Comparison of ENCODE assay signal across 8 mouse cellular contexts in genomic region chrX:7879819-7880218, GRCm38 (mm10). TPM values are rescaled to one million over a fixed set of nuclear protein-coding genes. Genes with fewer than 3 reads are reported as not detected.
DNase-seq lines count a peak whose midpoint lies in the region; ATAC-seq and TF ChIP-seq lines count a peak whose summit lies in the region.

No protein-coding gene starts in this region.

- H3K27ac ChIP-seq in ES-E14 (ENCODE audit: insufficient read depth, low read depth, low read length, poor library complexity, severe bottlenecking): no peak overlapping the region
- no peak overlapping the region for H3K27ac ChIP-seq in forebrain, postnatal 0 days (ENCODE audit: low read depth, low read length)
- H3K27ac ChIP-seq in neural tube, embryonic 15.5 days (replicated peaks): no peak overlapping the region

- DNase-seq in ES-E14 (ENCODE audit: low read depth, low spot score): no peak
- DNase-seq in cerebellum, adult 11-12 months: peak; percentile 85
- DNase-seq in forebrain, postnatal 0 days: peak; percentile 75
- peak; percentile 64 for DNase-seq in heart, postnatal 4 days
- DNase-seq in layer of hippocampus, adult 8-10 months (ENCODE audit: low spot score in 2 of 2): peak; percentile 48 to 73
- DNase-seq in lung, adult 2 months: peak; percentile 25
- DNase-seq in testis, postnatal 14 days (ENCODE audit: low spot score): peak; percentile 52

- in situ Hi-C loops in ES-E14 (cut with MboI; ENCODE audit: low sequenced_read_pairs in 2 of 2, unreplicated experiment in 2 of 2): no loop called here

- peaks cover 0 to 5% of the 10 kb centered on the region in 2 experiments; a peak in 2 of 4 replicates for H3K4me1 ChIP-seq in ES-E14 (ENCODE audit: control insufficient read depth in 2 of 2, insufficient read depth in 2 of 2, low read length in 2 of 2, poor library complexity in 1 of 2)
- no peaks in the 10 kb centered on the region for H3K4me1 ChIP-seq in forebrain, postnatal 0 days (ENCODE audit: insufficient read depth)
- H3K4me1 ChIP-seq in lung, adult 2 months (ENCODE audit: control insufficient read depth, insufficient read depth, low read length): peaks cover 2% of the 10 kb centered on the region
- H3K4me1 ChIP-seq in neural tube, embryonic 15.5 days: peaks cover 11% of the 10 kb centered on the region

- ATAC-seq in forebrain, postnatal 0 days: peak; percentile 47
- peak; percentile 37; the same call in 1 of the 2 replicates for ATAC-seq in neural tube, embryonic 15.5 days (ENCODE audit: low FRiP score)

- no peaks in the 10 kb centered on the region for H3K27me3 ChIP-seq in forebrain, postnatal 0 days (ENCODE audit: insufficient read depth, low read length)
- no peaks in the 10 kb centered on the region for H3K27me3 ChIP-seq in neural tube, embryonic 15.5 days (replicated peaks)

- peaks cover 7% of the 10 kb centered on the region for H3K36me3 ChIP-seq in ES-E14 (ENCODE audit: control insufficient read depth, insufficient read depth, low read length, poor library complexity, severe bottlenecking)
- no peaks in the 10 kb centered on the region for H3K36me3 ChIP-seq in forebrain, postnatal 0 days (ENCODE audit: insufficient read depth)
- no peaks in the 10 kb centered on the region for H3K36me3 ChIP-seq in neural tube, embryonic 15.5 days

- TF ChIP-seq POLR2A in lung, adult 2 months (IDR thresholded peaks at IDR 0.05; ENCODE audit: borderline replicate concordance, extremely low read depth, low read depth, low read length): no peak

- H3K4me2 ChIP-seq in forebrain, postnatal 0 days (ENCODE audit: low read depth): peak overlapping the region; percentile 63
- H3K4me2 ChIP-seq in neural tube, embryonic 15.5 days: peak overlapping the region; percentile 70

- WGBS in forebrain, postnatal 0 days: 29% methylated on average over 11 of the region's 11 CpGs
- 21% methylated on average over 11 of the region's 11 CpGs for WGBS in lung, adult 2 months
- 26% methylated on average over 11 of the region's 11 CpGs for WGBS in neural tube, embryonic 15.5 days

- peak overlapping the region; percentile 1 to 88; a peak in 3 of 4 replicates for H3K4me3 ChIP-seq in ES-E14 (ENCODE audit: insufficient read depth in 1 of 2, low read depth in 1 of 2, low read length in 2 of 2, poor library complexity in 1 of 2, severe bottlenecking in 1 of 2)
- peak overlapping the region; percentile 55 for H3K4me3 ChIP-seq in forebrain, postnatal 0 days (ENCODE audit: low read depth, low read length)
- peak overlapping the region; percentile 16 for H3K4me3 ChIP-seq in lung, adult 2 months (replicated peaks; ENCODE audit: extremely low read depth, low read depth, low read length)
- H3K4me3 ChIP-seq in neural tube, embryonic 15.5 days (replicated peaks): peak overlapping the region; percentile 53

- no peak overlapping the region for H3K9ac ChIP-seq in ES-E14 (ENCODE audit: insufficient read depth, low read depth, low read length, poor library complexity, severe bottlenecking)
- H3K9ac ChIP-seq in forebrain, postnatal 0 days: peak overlapping the region; percentile 18; the same call in 1 of the 2 replicates
- no peak overlapping the region for H3K9ac ChIP-seq in neural tube, embryonic 15.5 days (replicated peaks)

- peak; percentile 64 for TF ChIP-seq CTCF in forebrain, postnatal 0 days (IDR thresholded peaks at IDR 0.05; ENCODE audit: low read depth)
- peak; percentile 32 for TF ChIP-seq CTCF in lung, adult 2 months (IDR thresholded peaks at IDR 0.05; ENCODE audit: insufficient read depth, low read length)

- no peaks in the 10 kb centered on the region for H3K9me3 ChIP-seq in ES-E14 (ENCODE audit: control insufficient read depth, insufficient read depth, low read depth, low read length)
- no peaks in the 10 kb centered on the region for H3K9me3 ChIP-seq in forebrain, postnatal 0 days (ENCODE audit: low read length)
- no peaks in the 10 kb centered on the region for H3K9me3 ChIP-seq in neural tube, embryonic 15.5 days (replicated peaks)

TF ChIP-seq in ES-E14, 5 proteins besides CTCF, POLR2A, EP300 and RAD21:
- no peak for TF ChIP-seq MAFK (IDR thresholded peaks at IDR 0.05; ENCODE audit: insufficient read depth, low read depth, low read length)
- no peak for TF ChIP-seq HCFC1 (IDR thresholded peaks at IDR 0.05; ENCODE audit: borderline replicate concordance, insufficient read depth, low read length)
- TF ChIP-seq CHD2 (IDR thresholded peaks at IDR 0.05; ENCODE audit: low read depth, low read length): no peak
- no peak for TF ChIP-seq ZC3H11A (IDR thresholded peaks at IDR 0.05; ENCODE audit: borderline replicate concordance, low read depth, low read length)
- no peak for TF ChIP-seq ZNF384 (IDR thresholded peaks at IDR 0.05; ENCODE audit: low read depth, low read length)
TF ChIP-seq in ES-E14: peak in this region for 0.

RNA-seq across cellular contexts. Expression of gene Pim2, which starts 1.8 kb away (rescaled TPM):
- total RNA-seq in ES-E14 (2012; rRNA removed): 17.2 and 20.8 TPM in 2 replicates
- total RNA-seq in forebrain, postnatal 0 days (2014; rRNA removed): 12.2 and 13.4 TPM in 2 replicates
- 20.3 and 21.8 TPM in 2 replicates for polyA plus RNA-seq in forebrain, postnatal 0 days (2015; fragmentation: Nextera tagmentation; extraction: Ambion mirVana)
- 1 to 10 TPM; 3.3 to 5.0 TPM for total RNA-seq in heart, postnatal 4 days (2021)
- 10 to 100 TPM; 41.3 to 61.5 (median 50.7) TPM for total RNA-seq in layer of hippocampus, adult 8-10 months (2022)
- 12.2 and 13.6 TPM in 2 replicates for polyA plus RNA-seq in lung, adult 2 months (2012; rRNA removed)
- 21.0 and 26.8 TPM in 2 replicates for polyA plus RNA-seq in neural tube, embryonic 15.5 days (2015; fragmentation: Nextera tagmentation; extraction: Ambion mirVana)

RNA-seq across cellular contexts. Expression of gene Slc35a2, which starts 4.0 kb away (rescaled TPM):
- total RNA-seq in ES-E14 (2012; rRNA removed): 38.3 and 51.2 TPM in 2 replicates
- 36.3 and 39.1 TPM in 2 replicates for total RNA-seq in forebrain, postnatal 0 days (2014; rRNA removed)
- polyA plus RNA-seq in forebrain, postnatal 0 days (2015; fragmentation: Nextera tagmentation; extraction: Ambion mirVana): 34.5 and 40.6 TPM in 2 replicates
- 10 to 100 TPM; 15.5 to 17.7 TPM for total RNA-seq in heart, postnatal 4 days (2021)
- total RNA-seq in layer of hippocampus, adult 8-10 months (2022): 10 to 100 TPM; 39.3 to 50.9 (median 41.9) TPM
- 73.7 and 74.0 TPM in 2 replicates for polyA plus RNA-seq in lung, adult 2 months (2012; rRNA removed)
- 46.9 and 47.3 TPM in 2 replicates for polyA plus RNA-seq in neural tube, embryonic 15.5 days (2015; fragmentation: Nextera tagmentation; extraction: Ambion mirVana)

RNA-seq across cellular contexts. Expression of gene Pqbp1, which starts 19.2 kb away (rescaled TPM):
- 47.3 and 69.9 TPM in 2 replicates for total RNA-seq in ES-E14 (2012; rRNA removed)
- total RNA-seq in forebrain, postnatal 0 days (2014; rRNA removed): 125 and 143 TPM in 2 replicates
- polyA plus RNA-seq in forebrain, postnatal 0 days (2015; fragmentation: Nextera tagmentation; extraction: Ambion mirVana): 226 and 229 TPM in 2 replicates
- total RNA-seq in heart, postnatal 4 days (2021): 10 to 100 TPM; 35.0 to 37.7 TPM
- 10 to 100 TPM; 65.0 to 82.0 (median 75.3) TPM for total RNA-seq in layer of hippocampus, adult 8-10 months (2022)
- polyA plus RNA-seq in lung, adult 2 months (2012; rRNA removed): 44.4 and 53.6 TPM in 2 replicates
- 194 and 201 TPM in 2 replicates for polyA plus RNA-seq in neural tube, embryonic 15.5 days (2015; fragmentation: Nextera tagmentation; extraction: Ambion mirVana)

RNA-seq across cellular contexts. Expression of gene Timm17b, which starts 19.3 kb away (rescaled TPM):
- 39.2 and 58.5 TPM in 2 replicates for total RNA-seq in ES-E14 (2012; rRNA removed)
- total RNA-seq in forebrain, postnatal 0 days (2014; rRNA removed): 39.6 and 42.9 TPM in 2 replicates
- polyA plus RNA-seq in forebrain, postnatal 0 days (2015; fragmentation: Nextera tagmentation; extraction: Ambion mirVana): 129 and 151 TPM in 2 replicates
- total RNA-seq in heart, postnatal 4 days (2021): 10 to 100 TPM; 57.3 to 61.3 TPM
- 10 to 100 TPM; 19.6 to 33.3 (median 25.4) TPM for total RNA-seq in layer of hippocampus, adult 8-10 months (2022)
- polyA plus RNA-seq in lung, adult 2 months (2012; rRNA removed): 31.6 and 34.7 TPM in 2 replicates
- 152 TPM in 2 replicates for polyA plus RNA-seq in neural tube, embryonic 15.5 days (2015; fragmentation: Nextera tagmentation; extraction: Ambion mirVana)

RNA-seq across cellular contexts. Expression of gene Gm10491, which starts 27.8 kb away (rescaled TPM):
- not detected in 2 replicates for total RNA-seq in ES-E14 (2012; rRNA removed)
- total RNA-seq in forebrain, postnatal 0 days (2014; rRNA removed): not detected in 2 replicates
- polyA plus RNA-seq in forebrain, postnatal 0 days (2015; fragmentation: Nextera tagmentation; extraction: Ambion mirVana): not detected in 2 replicates
- total RNA-seq in heart, postnatal 4 days (2021): not detected
- total RNA-seq in layer of hippocampus, adult 8-10 months (2022): not detected
- not detected in 2 replicates for polyA plus RNA-seq in lung, adult 2 months (2012; rRNA removed)
- not detected in 2 replicates for polyA plus RNA-seq in neural tube, embryonic 15.5 days (2015; fragmentation: Nextera tagmentation; extraction: Ambion mirVana)
